Mouse (Mus musculus) liver, embryonic 12.5 days (tissue): ENCODE data around the gene Pnpla7. TPM values are rescaled to one million over a fixed set of nuclear protein-coding genes. Genes with fewer than 3 reads are reported as not detected.
"Not testable (repeated sequence)": the region's sequence is repeated elsewhere in the genome, so short reads cannot be mapped to it uniquely, and the experiment has no call there.

ENCODE experiments used
- ATAC-seq: fragments of 200-750 bp; cut with Nextera tagmentation; 2 replicates; pipeline ENCODE4 v1.8.0; 2017; ENCODE audit warnings: moderate number of reproducible peaks, mild to moderate bottlenecking, moderate library complexity
- H3K27ac ChIP-seq: fragments of 300-500 bp; sonication (generic); 2 replicates; pipeline ENCODE4 v1.5.1; 2016; ENCODE audit warnings: mild to moderate bottlenecking
- H3K27me3 ChIP-seq: fragments of 300-500 bp; sonication (generic); replicated peaks from 2 replicates; pipeline ENCODE4 v1.6.1; 2016; ENCODE audit warnings: mild to moderate bottlenecking, moderate library complexity
- H3K36me3 ChIP-seq: fragments of 300-500 bp; sonication (generic); 2 replicates; pipeline ENCODE4 v1.6.1; 2016; ENCODE audit warnings: mild to moderate bottlenecking, moderate library complexity
- H3K4me1 ChIP-seq: fragments of 300-500 bp; sonication (generic); 2 replicates; pipeline ENCODE4 v1.6.1; 2016
- H3K4me2 ChIP-seq: fragments of 300-500 bp; sonication (generic); 2 replicates; pipeline ENCODE4 v1.6.1; 2016; ENCODE audit warnings: mild to moderate bottlenecking, moderate library complexity
- H3K4me3 ChIP-seq: fragments of 300-500 bp; sonication (generic); 2 replicates; pipeline ENCODE4 v1.5.1; 2016; ENCODE audit warnings: mild to moderate bottlenecking, moderate library complexity
- H3K9ac ChIP-seq: fragments of 300-500 bp; sonication (generic); 2 replicates; pipeline ENCODE4 v1.6.1; 2016; ENCODE audit warnings: mild to moderate bottlenecking, moderate library complexity
- H3K9me3 ChIP-seq: fragments of 300-500 bp; sonication (generic); replicated peaks from 2 replicates; pipeline ENCODE4 v1.6.1; 2016; ENCODE audit warnings: mild to moderate bottlenecking, moderate library complexity
- WGBS: fragments of 180-500 bp; shearing (Covaris S2); methylation state at CpG from one replicate; pipeline ENCODE4 v1.1.7; 2016; ENCODE audit not compliant: insufficient replicate concordance; 5-methylcytosine and 5-hydroxymethylcytosine counted together
- polyA plus RNA-seq: library from polyadenylated mRNA; unstranded; fragments of >200 nt; fragmentation: Nextera tagmentation; extraction: Ambion mirVana; gene quantifications from 2 replicates; pipeline ENCODE4 v1.2.1, GENCODE M21; 2016

The Pnpla7 gene
- 16.5 and 17.0 TPM in 2 replicates for polyA plus RNA-seq

DNA sequence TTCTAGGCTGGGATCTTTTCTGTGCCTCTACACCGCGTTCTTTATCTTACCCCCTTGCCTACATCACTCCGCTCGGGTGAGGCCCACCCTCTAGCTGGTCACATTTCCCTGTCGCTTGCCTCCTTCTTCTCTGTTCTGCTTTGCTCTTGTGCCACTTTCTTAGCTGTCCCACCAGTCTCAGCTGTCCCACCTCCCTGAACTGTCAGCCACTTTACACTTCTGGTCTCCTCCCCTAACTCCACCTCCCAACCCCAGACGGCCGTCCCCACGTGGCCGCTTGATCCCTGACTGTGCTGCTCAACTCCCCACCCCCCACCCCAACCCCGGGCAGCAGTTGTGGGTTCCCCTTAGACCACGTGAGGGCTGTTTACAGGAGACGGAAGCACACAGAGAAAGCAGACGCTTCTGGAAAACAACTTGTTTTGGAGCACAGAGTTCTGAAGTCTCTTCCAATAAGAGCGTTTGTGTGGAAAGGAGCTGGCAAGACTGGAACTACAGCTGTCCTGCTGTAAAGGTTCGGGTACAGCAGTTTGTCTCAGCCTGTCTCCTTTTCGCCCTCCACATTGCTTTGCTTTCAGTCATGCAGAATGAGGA is at the start of gene Pnpla7:
Gene Pnpla7 (plus strand): TSS at position 330 of the 594 bp plus-strand sequence.
- peak; percentile 68 for ATAC-seq
- peak within 1 kb of the TSS; percentile 89 for H3K9ac ChIP-seq
- H3K27me3 ChIP-seq = no peaks in the 10 kb centered on the region
- 2% methylated on average over 16 of the region's 16 CpGs for WGBS
- H3K27ac ChIP-seq = peak within 1 kb of the TSS; percentile 98
- peaks cover 49% of the 10 kb centered on the region for H3K4me1 ChIP-seq
- H3K4me2 ChIP-seq = peak within 1 kb of the TSS; percentile 94
- H3K4me3 ChIP-seq = peak within 1 kb of the TSS; percentile 89
- peaks cover 46% of the 10 kb centered on the region for H3K36me3 ChIP-seq
- H3K9me3 ChIP-seq = no peaks in the 10 kb centered on the region

DNA sequence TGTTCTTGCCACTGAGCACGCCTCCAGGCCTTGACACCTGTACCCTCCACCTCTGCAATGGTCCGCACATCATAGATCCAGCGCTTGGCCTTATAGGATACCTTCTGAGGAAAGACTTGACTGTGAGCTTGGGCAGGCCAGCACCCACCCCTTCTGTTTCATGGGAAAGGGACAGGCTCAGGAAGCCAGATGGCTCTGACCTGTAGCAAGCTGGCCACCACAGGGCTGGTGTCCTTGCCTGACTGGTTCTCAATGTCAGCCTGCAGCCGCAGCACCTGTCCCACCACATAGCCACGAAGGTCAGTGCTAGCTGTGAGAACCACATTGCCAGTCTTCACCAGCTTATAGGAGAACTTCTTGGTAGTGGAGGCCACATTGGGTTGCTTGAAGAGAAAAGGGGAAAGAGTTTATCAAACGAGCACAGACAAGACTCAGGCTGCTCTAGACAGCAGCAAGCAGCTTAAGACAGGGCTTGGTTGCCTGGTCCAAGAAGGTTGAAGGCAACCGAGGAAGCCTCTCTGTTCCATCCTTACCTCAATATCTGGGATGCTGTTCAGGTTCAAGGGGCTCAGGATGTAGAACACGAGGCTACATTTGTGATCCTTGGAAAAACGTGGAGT is 49.4 kb upstream of the Pnpla7 start:
- WGBS = 65% methylated on average over 9 of the region's 9 CpGs
- Histone ChIP-seq H3K4me3 (no peak overlapping the region), H3K9me3 (no peaks in the 10 kb centered on the region), H3K36me3 (peaks cover 18% of the 10 kb centered on the region), H3K4me1 (peaks cover 12% of the 10 kb centered on the region; the same call in 1 of the 2 replicates), H3K27me3 (no peaks in the 10 kb centered on the region), H3K4me2 (no peak overlapping the region), H3K9ac (no peak overlapping the region), H3K27ac (no peak overlapping the region)
- ATAC-seq = no peak

- Histone ChIP-seq H3K4me3 (no peak overlapping the region), H3K27me3 (no peaks in the 10 kb centered on the region), H3K4me2 (no peak overlapping the region), H3K4me1 (peaks cover 12% of the 10 kb centered on the region; the same call in 1 of the 2 replicates), H3K9ac (no peak overlapping the region), H3K36me3 (peaks cover 18% of the 10 kb centered on the region), H3K9me3 (no peaks in the 10 kb centered on the region), H3K27ac (no peak overlapping the region)
- ATAC-seq = no peak
- 47% methylated on average over 7 of the region's 7 CpGs for WGBS
These were observed 48.9 kb upstream of the Pnpla7 start for GRCm38 (mm10) chr2:24926965-24927358.

GRCm38 (mm10) chr2:24927810-24928479 is 47.9 kb upstream of the Pnpla7 start:
- H3K9ac ChIP-seq = no peak overlapping the region
- ATAC-seq = no peak
- H3K4me3 ChIP-seq = no peak overlapping the region
- H3K36me3 ChIP-seq = peaks cover 18% of the 10 kb centered on the region
- peaks cover 12% of the 10 kb centered on the region; the same call in 1 of the 2 replicates for H3K4me1 ChIP-seq
- no peaks in the 10 kb centered on the region for H3K27me3 ChIP-seq
- WGBS = 62% methylated on average over 4 of the region's 4 CpGs
- H3K27ac ChIP-seq = no peak overlapping the region
- no peaks in the 10 kb centered on the region for H3K9me3 ChIP-seq
- H3K4me2 ChIP-seq = no peak overlapping the region

- no peak overlapping the region for H3K4me3 ChIP-seq
- H3K9me3 ChIP-seq = no peaks in the 10 kb centered on the region
- 73% methylated on average over 2 of the region's 2 CpGs for WGBS
- ATAC-seq = no peak
- peaks cover 20% of the 10 kb centered on the region for H3K4me1 ChIP-seq
- no peak overlapping the region for H3K9ac ChIP-seq
- H3K27ac ChIP-seq = no peak overlapping the region
- peaks cover 18% of the 10 kb centered on the region for H3K36me3 ChIP-seq
- no peaks in the 10 kb centered on the region for H3K27me3 ChIP-seq
- H3K4me2 ChIP-seq = no peak overlapping the region
These were observed 46.7 kb upstream of the Pnpla7 start for GRCm38 (mm10) chr2:24929119-24929518.

DNA sequence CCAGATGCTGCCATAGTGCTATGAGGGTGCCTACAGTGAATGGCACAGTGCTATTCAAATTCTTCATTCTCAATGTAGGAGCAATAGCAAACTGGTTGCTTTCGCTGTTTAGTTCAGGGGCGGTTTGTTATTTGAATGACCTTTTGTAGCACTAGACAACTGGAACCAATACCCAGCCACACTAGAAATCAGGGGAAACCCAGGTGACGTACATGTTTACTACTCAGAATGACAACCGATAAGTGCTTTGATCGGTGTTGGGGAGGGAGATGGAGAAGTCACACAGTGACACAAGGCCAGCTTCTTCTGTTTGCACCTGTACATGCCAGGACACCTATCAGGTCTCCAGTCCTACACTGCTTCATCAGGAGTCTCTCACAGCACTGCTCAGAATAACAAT is 46.2 kb upstream of the Pnpla7 start:
- no peak overlapping the region for H3K9ac ChIP-seq
- peaks cover 18% of the 10 kb centered on the region for H3K36me3 ChIP-seq
- H3K27me3 ChIP-seq = no peaks in the 10 kb centered on the region
- no peak overlapping the region for H3K27ac ChIP-seq
- no peak overlapping the region for H3K4me3 ChIP-seq
- no peaks in the 10 kb centered on the region for H3K9me3 ChIP-seq
- no peak overlapping the region for H3K4me2 ChIP-seq
- no peak for ATAC-seq
- H3K4me1 ChIP-seq = peaks cover 24% of the 10 kb centered on the region
- WGBS = 87% methylated on average over 5 of the region's 5 CpGs

GRCm38 (mm10) chr2:24934441-24934963 is 41.3 kb upstream of the Pnpla7 start:
- Histone ChIP-seq H3K27ac (peak overlapping the region; percentile 91), H3K4me1 (peaks cover 24% of the 10 kb centered on the region), H3K36me3 (no peaks in the 10 kb centered on the region), H3K9me3 (no peaks in the 10 kb centered on the region), H3K4me3 (peak overlapping the region; percentile 77), H3K27me3 (peaks cover 18% of the 10 kb centered on the region; the same call in 1 of the 2 replicates), H3K4me2 (peak overlapping the region; percentile 99), H3K9ac (peak overlapping the region; percentile 85)
- 7% methylated on average over 19 of the region's 19 CpGs for WGBS
- ATAC-seq = peak; percentile 73

GRCm38 (mm10) chr2:24935057-24935796 is 40.6 kb upstream of the Pnpla7 start, which contains the start of gene Arrdc1:
Gene Arrdc1, minus strand, starts transcription at chr2:24935252.
- Histone ChIP-seq H3K4me3 (peak within 1 kb of the TSS; percentile 77), H3K27ac (peak within 1 kb of the TSS; percentile 91), H3K4me1 (peaks cover 24% of the 10 kb centered on the region), H3K4me2 (peak within 1 kb of the TSS; percentile 99), H3K36me3 (no peaks in the 10 kb centered on the region), H3K9me3 (no peaks in the 10 kb centered on the region), H3K9ac (peak within 1 kb of the TSS; percentile 85), H3K27me3 (peaks cover 25% of the 10 kb centered on the region; the same call in 1 of the 2 replicates)
- ATAC-seq = peak; percentile 92
- under 1% methylated on average over 48 of the region's 49 CpGs for WGBS

DNA sequence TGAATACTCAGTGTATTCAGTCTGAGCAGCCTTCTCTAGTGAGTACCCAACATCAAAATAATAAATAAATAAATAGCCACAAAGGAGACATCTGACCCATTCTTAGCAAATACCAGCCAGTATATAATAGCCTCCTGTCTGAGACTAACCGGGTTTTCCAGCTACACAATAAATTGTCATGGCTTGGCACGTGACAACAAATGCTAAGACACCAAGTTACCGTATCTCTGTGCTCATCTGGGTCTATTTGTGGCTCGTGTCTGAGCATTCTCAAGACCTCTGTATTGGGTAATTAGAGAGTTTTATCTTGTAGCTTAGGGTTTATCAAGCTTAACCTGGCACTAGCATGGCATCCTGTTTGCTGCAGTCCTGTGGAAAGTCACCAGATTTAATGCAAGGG is 33.7 kb upstream of the Pnpla7 start:
- WGBS = 46% methylated on average over 4 of the region's 4 CpGs
- no peak for ATAC-seq
- Histone ChIP-seq H3K4me2 (no peak overlapping the region), H3K4me3 (no peak overlapping the region), H3K4me1 (no peaks in the 10 kb centered on the region), H3K27me3 (peaks cover 33% of the 10 kb centered on the region), H3K9ac (no peak overlapping the region), H3K36me3 (no peaks in the 10 kb centered on the region), H3K27ac (no peak overlapping the region), H3K9me3 (no peaks in the 10 kb centered on the region)

DNA sequence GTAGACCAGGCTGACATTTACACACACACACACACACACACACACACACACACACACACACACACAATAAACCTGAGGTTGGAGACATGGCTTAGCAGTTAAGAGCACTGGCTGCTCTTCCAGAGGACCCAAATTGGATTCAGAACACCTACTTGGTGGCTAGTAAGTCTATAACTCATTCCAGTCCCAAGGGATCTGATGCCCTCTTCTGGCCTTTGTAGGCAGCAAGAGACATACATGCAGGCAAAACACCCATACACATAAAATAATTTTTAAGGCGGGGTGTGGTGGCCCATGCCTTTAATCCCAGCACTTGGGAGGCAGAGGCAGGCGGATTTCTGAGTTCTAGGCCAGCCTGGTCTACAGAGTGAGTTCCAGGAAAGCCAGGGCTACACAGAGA is 31.5 kb upstream of the Pnpla7 start:
- H3K9me3 ChIP-seq, H3K9ac ChIP-seq, H3K36me3 ChIP-seq, H3K4me3 ChIP-seq, ATAC-seq, H3K27ac ChIP-seq, H3K4me2 ChIP-seq, H3K4me1 ChIP-seq: not testable (repeated sequence)
- WGBS = 25% methylated on average over 2 of the region's 2 CpGs
- H3K27me3 ChIP-seq = peaks cover 17% of the 10 kb centered on the region

- H3K27ac ChIP-seq = peak within 1 kb of the TSS; percentile 85
- H3K9ac ChIP-seq = peak within 1 kb of the TSS; percentile 89
- WGBS = under 1% methylated on average over 104 of the region's 108 CpGs
- H3K4me1 ChIP-seq = peaks cover 49% of the 10 kb centered on the region
- no peaks in the 10 kb centered on the region for H3K27me3 ChIP-seq
- no peaks in the 10 kb centered on the region for H3K9me3 ChIP-seq
- peak; percentile 95 for ATAC-seq
- H3K36me3 ChIP-seq = peaks cover 33% of the 10 kb centered on the region
- peak within 1 kb of the TSS; percentile 99 for H3K4me2 ChIP-seq
- peak within 1 kb of the TSS; percentile 95 for H3K4me3 ChIP-seq
These were observed 26.2 kb upstream of the Pnpla7 start, which contains the start of gene Zmynd19 for GRCm38 (mm10) chr2:24949421-24950188. Gene Zmynd19, plus strand, starts transcription at chr2:24949792.
